Mouse (Mus musculus): ENCODE measurements around the gene B4galt4.
"Not testable (repeated sequence)": the region's sequence is repeated elsewhere in the genome, so short reads cannot be mapped to it uniquely, and the experiment has no call there.

The B4galt4 gene

GRCm38 (mm10) chr16:38742113-38742658, at the start of gene B4galt4:
Gene B4galt4, plus strand, starts transcription at chr16:38742264.
- DNase-seq (ENCODE audit: low read depth, low spot score): no peak

- no peak for DNase-seq (ENCODE audit: low read depth, low spot score)
These were observed 47.0 kb upstream of the B4galt4 start for GRCm38 (mm10) chr16:38694906-38695540.

GRCm38 (mm10) chr16:38695557-38695956, 46.5 kb upstream of the B4galt4 start:
- DNase-seq (ENCODE audit: low read depth, low spot score): no peak

- DNase-seq (ENCODE audit: low read depth, low spot score): no peak
These were observed 44.5 kb upstream of the B4galt4 start for GRCm38 (mm10) chr16:38697611-38698010.

- DNase-seq (ENCODE audit: low read depth, low spot score): no peak
These were observed 41.5 kb upstream of the B4galt4 start for GRCm38 (mm10) chr16:38700392-38701162.

- DNase-seq (ENCODE audit: low read depth, low spot score): no peak
These were observed 40.4 kb upstream of the B4galt4 start for GRCm38 (mm10) chr16:38701492-38702185.

GRCm38 (mm10) chr16:38702316-38702715, 39.7 kb upstream of the B4galt4 start:
- DNase-seq (ENCODE audit: low read depth, low spot score): no peak

- no peak for DNase-seq (ENCODE audit: low read depth, low spot score)
These were observed 38.6 kb upstream of the B4galt4 start for GRCm38 (mm10) chr16:38703501-38703900.

- DNase-seq (ENCODE audit: low read depth, low spot score): no peak
These were observed 36.4 kb upstream of the B4galt4 start for GRCm38 (mm10) chr16:38705531-38706281.

GRCm38 (mm10) chr16:38706782-38707181, 35.3 kb upstream of the B4galt4 start:
- no peak for DNase-seq (ENCODE audit: low read depth, low spot score)

GRCm38 (mm10) chr16:38708962-38709520, 33.0 kb upstream of the B4galt4 start:
- no peak for DNase-seq (ENCODE audit: low read depth, low spot score)

- no peak for DNase-seq (ENCODE audit: low read depth, low spot score)
These were observed 30.8 kb upstream of the B4galt4 start for GRCm38 (mm10) chr16:38711245-38711644.

- no peak for DNase-seq (ENCODE audit: low read depth, low spot score)
These were observed 30.0 kb upstream of the B4galt4 start for GRCm38 (mm10) chr16:38712105-38712504.

GRCm38 (mm10) chr16:38712581-38713403, 29.3 kb upstream of the B4galt4 start, which contains the start of gene Arhgap31:
Gene Arhgap31, minus strand, starts transcription at chr16:38713274.
- DNase-seq (ENCODE audit: low read depth, low spot score): peak; percentile 38

GRCm38 (mm10) chr16:38713404-38714258, 28.4 kb upstream of the B4galt4 start:
- DNase-seq (ENCODE audit: low read depth, low spot score): no peak

GRCm38 (mm10) chr16:38714259-38714526, 27.9 kb upstream of the B4galt4 start:
- not testable (repeated sequence) for DNase-seq (ENCODE audit: low read depth, low spot score)

- DNase-seq (ENCODE audit: low read depth, low spot score): no peak
These were observed 20.7 kb upstream of the B4galt4 start for GRCm38 (mm10) chr16:38721377-38721776.

GRCm38 (mm10) chr16:38724256-38724655, 17.8 kb upstream of the B4galt4 start:
- DNase-seq (ENCODE audit: low read depth, low spot score): no peak

- no peak for DNase-seq (ENCODE audit: low read depth, low spot score)
These were observed 17.1 kb upstream of the B4galt4 start for GRCm38 (mm10) chr16:38724974-38725373.

Measured in retina, adult 2 months (tissue).